Mouse (Mus musculus) bone marrow, adult 2 months (tissue): Measurements from ENCODE around the gene Cpeb1.

Source experiments
- CTCF ChIP-seq: fragments of 200-500 bp; IDR thresholded peaks from 2 replicates; pipeline ENCODE4 v1.5.1; 2011; ENCODE audit warnings: low read length, control low read depth; ENCODE audit not compliant: control insufficient read depth, insufficient read depth
- POLR2A ChIP-seq: fragments of 200-500 bp; IDR thresholded peaks from 2 replicates; pipeline ENCODE4 v1.6.1; 2011; ENCODE audit warnings: low read depth, mild to moderate bottlenecking, control low read depth, low read length, borderline replicate concordance; ENCODE audit not compliant: control insufficient read depth

DNA sequence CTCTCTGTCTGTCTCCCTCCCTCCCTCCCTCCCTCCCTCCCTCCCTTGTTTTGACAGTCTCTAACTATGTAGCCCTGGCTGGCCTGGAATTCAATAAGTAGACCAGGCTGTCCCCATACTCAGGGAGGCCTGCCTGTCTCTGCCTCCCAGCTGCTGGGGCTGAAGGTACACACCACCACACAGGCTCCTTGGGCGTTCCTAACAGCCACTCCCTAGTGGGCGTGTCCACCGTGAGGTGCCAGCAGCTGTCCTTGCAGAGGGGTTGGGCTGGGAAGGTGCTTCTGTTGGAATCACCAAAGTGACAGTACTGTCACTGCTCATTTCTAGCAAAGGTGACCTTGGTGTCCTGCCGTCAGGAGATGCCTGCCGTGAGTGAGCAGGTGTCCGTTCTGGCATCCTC lies 128.4 kb downstream of the Cpeb1 start:
- TF ChIP-seq CTCF (no peak), POLR2A (no peak)
